10 mouse cellular contexts compared by ENCODE assay signal in the genomic region with DNA sequence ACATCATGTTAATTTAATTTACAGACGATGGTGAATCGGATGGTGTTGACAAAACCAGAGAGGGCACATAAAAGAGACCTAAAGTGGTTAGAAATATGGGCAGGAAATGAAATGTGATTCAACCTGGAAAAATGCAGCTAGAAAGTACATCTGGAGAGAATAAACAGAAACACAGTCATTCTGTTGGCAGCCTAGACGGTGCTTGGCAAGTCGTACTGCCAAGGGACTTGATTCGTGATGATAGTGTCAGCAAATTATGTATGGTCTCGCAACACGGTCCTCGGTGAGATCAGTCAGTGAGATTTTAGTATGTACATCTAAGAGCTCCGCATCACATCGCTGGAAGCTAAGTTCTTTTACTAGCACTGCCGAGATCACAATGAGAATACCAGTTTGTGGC.
A peak's percentile ranks its signal among the peaks of the same experiment; 100 is the strongest.
DNase-seq lines count a peak whose midpoint lies in the region; ATAC-seq and TF ChIP-seq lines count a peak whose summit lies in the region.
"Had no signal": no experiment of that assay in that cellular context is flagged by ENCODE, and none has a peak within 500 bp of the region (broad histone marks: within the 10 kb centered on the region; RNA-seq: fewer than 3 reads in every experiment).

No protein-coding gene starts in this region.

- TF ChIP-seq CTCF in stomach, postnatal 0 days (IDR thresholded peaks at IDR 0.05; ENCODE audit: low read depth): no peak

- H3K4me3 ChIP-seq in embryonic facial prominence, embryonic 11.5 days (ENCODE audit: low read depth, low read length): no peak overlapping the region
- no peak overlapping the region for H3K4me3 ChIP-seq in heart, embryonic 14.5 days (ENCODE audit: control insufficient read depth in 1 of 2, insufficient read depth in 1 of 2, low read depth in 1 of 2, low read length in 2 of 2)
- H3K4me3 ChIP-seq in stomach, postnatal 0 days (ENCODE audit: low read depth, low read length): no peak overlapping the region
- no peak overlapping the region for H3K4me3 ChIP-seq in forebrain, embryonic 15.5 days
- H3K4me3 ChIP-seq: megakaryocyte, embryonic 14.5 days had no signal

- H3K27me3 ChIP-seq in embryonic facial prominence, embryonic 11.5 days (ENCODE audit: control insufficient read depth, insufficient read depth, low read length): no peaks in the 10 kb centered on the region
- no peaks in the 10 kb centered on the region for H3K27me3 ChIP-seq in heart, embryonic 14.5 days (ENCODE audit: control insufficient read depth, insufficient read depth, low read length)
- H3K27me3 ChIP-seq in stomach, postnatal 0 days (ENCODE audit: control insufficient read depth, insufficient read depth, low read length): no peaks in the 10 kb centered on the region
- no peaks in the 10 kb centered on the region for H3K27me3 ChIP-seq in forebrain, embryonic 15.5 days
- H3K27me3 ChIP-seq: megakaryocyte, embryonic 14.5 days had no signal

- intact Hi-C loops in left cerebral cortex, postnatal 4 days (cut with DNase I): no loop called here
- intact Hi-C loops in left cerebral cortex, postnatal 10 days (cut with DNase I): no loop called here

- no peak overlapping the region for H3K27ac ChIP-seq in embryonic facial prominence, embryonic 11.5 days (replicated peaks; ENCODE audit: low read depth, low read length)
- H3K27ac ChIP-seq in heart, embryonic 14.5 days (replicated peaks in 1 of 2; ENCODE audit: control insufficient read depth in 1 of 2, insufficient read depth in 1 of 2, low read depth in 2 of 2, low read length in 2 of 2): peak overlapping the region in 1 of 2 experiments; percentile 26; a peak in 1 of 4 replicates
- H3K27ac ChIP-seq in stomach, postnatal 0 days (replicated peaks): no peak overlapping the region
- no peak overlapping the region for H3K27ac ChIP-seq in forebrain, embryonic 15.5 days (replicated peaks)

- no peaks in the 10 kb centered on the region for H3K36me3 ChIP-seq in embryonic facial prominence, embryonic 11.5 days (replicated peaks; ENCODE audit: control insufficient read depth, insufficient read depth, low read depth, low read length)
- no peaks in the 10 kb centered on the region for H3K36me3 ChIP-seq in heart, embryonic 14.5 days (ENCODE audit: control insufficient read depth, insufficient read depth, low read length)
- H3K36me3 ChIP-seq in stomach, postnatal 0 days (ENCODE audit: control insufficient read depth, insufficient read depth, low read length): no peaks in the 10 kb centered on the region
- H3K36me3 ChIP-seq in forebrain, embryonic 15.5 days: no peaks in the 10 kb centered on the region

- 47% methylated on average over 11 of the region's 11 CpGs for WGBS in embryonic facial prominence, embryonic 11.5 days
- WGBS in heart, embryonic 14.5 days: 59% methylated on average over 11 of the region's 11 CpGs
- WGBS in stomach, postnatal 0 days: 43% methylated on average over 11 of the region's 11 CpGs
- 79% methylated on average over 11 of the region's 11 CpGs for WGBS in forebrain, embryonic 15.5 days

- TF ChIP-seq EP300 in stomach, postnatal 0 days (optimal IDR thresholded peaks at IDR 0.05): no peak

- no peak overlapping the region for H3K4me2 ChIP-seq in embryonic facial prominence, embryonic 11.5 days (ENCODE audit: low read depth, low read length)
- 0 out of 2 replicates have a peak overlapping the region, but pooled peaks have one; percentile 21 for H3K4me2 ChIP-seq in heart, embryonic 14.5 days (ENCODE audit: low read length)
- no peak overlapping the region for H3K4me2 ChIP-seq in stomach, postnatal 0 days (replicated peaks; ENCODE audit: low read depth)
- no peak overlapping the region for H3K4me2 ChIP-seq in forebrain, embryonic 15.5 days (replicated peaks)

- H3K9me3 ChIP-seq in embryonic facial prominence, embryonic 11.5 days (replicated peaks; ENCODE audit: control insufficient read depth, low read length): no peaks in the 10 kb centered on the region
- peaks cover 9% of the 10 kb centered on the region; the same call in 1 of the 2 replicates for H3K9me3 ChIP-seq in heart, embryonic 14.5 days (ENCODE audit: control insufficient read depth, low read length)
- H3K9me3 ChIP-seq in stomach, postnatal 0 days (ENCODE audit: control insufficient read depth, low read length): 0 out of 2 replicates have a peak, but pooled peaks cover 2% of the 10 kb centered on the region
- H3K9me3 ChIP-seq in forebrain, embryonic 15.5 days: peaks cover 6% of the 10 kb centered on the region; the same call in 1 of the 2 replicates

- DNase-seq in left cerebral cortex, postnatal 4 days: peak; percentile 20
- DNase-seq in left cerebral cortex, postnatal 10 days (ENCODE audit: extremely low spot score in 1 of 2, low spot score in 2 of 2): no peak
- peak; percentile 53 for DNase-seq in embryonic facial prominence, embryonic 11.5 days (ENCODE audit: low spot score)
- peak; percentile 3 for DNase-seq in lung, postnatal 25 days (ENCODE audit: low spot score)
- no peak for DNase-seq in stomach, postnatal 0 days (ENCODE audit: low spot score)
- DNase-seq in ovary, postnatal 10 days (ENCODE audit: low spot score): no peak
- DNase-seq: layer of hippocampus, postnatal 36 days had no signal

- H3K4me1 ChIP-seq in embryonic facial prominence, embryonic 11.5 days (ENCODE audit: control insufficient read depth, insufficient read depth, low read length): no peaks in the 10 kb centered on the region
- H3K4me1 ChIP-seq in heart, embryonic 14.5 days (ENCODE audit: control insufficient read depth in 2 of 2, insufficient read depth in 2 of 2, low read length in 2 of 2): no peaks in the 10 kb centered on the region
- no peaks in the 10 kb centered on the region for H3K4me1 ChIP-seq in stomach, postnatal 0 days (replicated peaks; ENCODE audit: control insufficient read depth, insufficient read depth)
- no peaks in the 10 kb centered on the region for H3K4me1 ChIP-seq in forebrain, embryonic 15.5 days
- H3K4me1 ChIP-seq: megakaryocyte, embryonic 14.5 days had no signal

- ATAC-seq in embryonic facial prominence, embryonic 11.5 days (replicated peaks; ENCODE audit: insufficient number of reproducible peaks, low FRiP score, low TSS enrichment, low read depth): no peak
- ATAC-seq in heart, embryonic 14.5 days (ENCODE audit: insufficient number of reproducible peaks, insufficient read depth, low FRiP score, low read depth): no peak
- no peak for ATAC-seq in stomach, postnatal 0 days (ENCODE audit: low FRiP score, low TSS enrichment)
- ATAC-seq in forebrain, embryonic 15.5 days (replicated peaks): no peak

- H3K9ac ChIP-seq in embryonic facial prominence, embryonic 11.5 days (replicated peaks; ENCODE audit: low read length): no peak overlapping the region
- no peak overlapping the region for H3K9ac ChIP-seq in heart, embryonic 14.5 days (ENCODE audit: low read length)
- no peak overlapping the region for H3K9ac ChIP-seq in stomach, postnatal 0 days (ENCODE audit: low read length)
- no peak overlapping the region for H3K9ac ChIP-seq in forebrain, embryonic 15.5 days (replicated peaks)

Comparison
In these comparisons a context has a peak if more than half of its experiments do, and no peak if none do; other contexts are left out.
1. DNase-seq: peak in left cerebral cortex, postnatal 4 days (single experiment), embryonic facial prominence, embryonic 11.5 days (single experiment) and lung, postnatal 25 days (single experiment); none in left cerebral cortex, postnatal 10 days (0 of 2), stomach, postnatal 0 days (single experiment) and ovary, postnatal 10 days (single experiment).